Mouse (Mus musculus) thymus, adult 2 months (tissue): ENCODE measurements around the gene Insyn1.

Experiments
- CTCF ChIP-seq: fragments of 200-500 bp; IDR thresholded peaks from 2 replicates; pipeline ENCODE4 v1.5.1; 2012; ENCODE audit warnings: mild to moderate bottlenecking, control low read depth, low read length, moderate library complexity, borderline replicate concordance; ENCODE audit not compliant: control insufficient read depth, poor library complexity, insufficient read depth; ENCODE audit errors: extremely low read depth
- POLR2A ChIP-seq: fragments of 200-500 bp; IDR thresholded peaks from 2 replicates; pipeline ENCODE4 v1.6.1; 2012; ENCODE audit warnings: mild to moderate bottlenecking, low read length, control low read depth, moderate library complexity; ENCODE audit not compliant: control insufficient read depth, poor library complexity, insufficient read depth; ENCODE audit errors: extremely low read depth

- TF ChIP-seq CTCF (no peak), POLR2A (no peak)
These were observed 29.4 kb upstream of the Insyn1 start for GRCm38 (mm10) chr9:58458856-58459553.
